Mouse (Mus musculus): ENCODE results near the gene Uprt.

Gene Uprt

DNA sequence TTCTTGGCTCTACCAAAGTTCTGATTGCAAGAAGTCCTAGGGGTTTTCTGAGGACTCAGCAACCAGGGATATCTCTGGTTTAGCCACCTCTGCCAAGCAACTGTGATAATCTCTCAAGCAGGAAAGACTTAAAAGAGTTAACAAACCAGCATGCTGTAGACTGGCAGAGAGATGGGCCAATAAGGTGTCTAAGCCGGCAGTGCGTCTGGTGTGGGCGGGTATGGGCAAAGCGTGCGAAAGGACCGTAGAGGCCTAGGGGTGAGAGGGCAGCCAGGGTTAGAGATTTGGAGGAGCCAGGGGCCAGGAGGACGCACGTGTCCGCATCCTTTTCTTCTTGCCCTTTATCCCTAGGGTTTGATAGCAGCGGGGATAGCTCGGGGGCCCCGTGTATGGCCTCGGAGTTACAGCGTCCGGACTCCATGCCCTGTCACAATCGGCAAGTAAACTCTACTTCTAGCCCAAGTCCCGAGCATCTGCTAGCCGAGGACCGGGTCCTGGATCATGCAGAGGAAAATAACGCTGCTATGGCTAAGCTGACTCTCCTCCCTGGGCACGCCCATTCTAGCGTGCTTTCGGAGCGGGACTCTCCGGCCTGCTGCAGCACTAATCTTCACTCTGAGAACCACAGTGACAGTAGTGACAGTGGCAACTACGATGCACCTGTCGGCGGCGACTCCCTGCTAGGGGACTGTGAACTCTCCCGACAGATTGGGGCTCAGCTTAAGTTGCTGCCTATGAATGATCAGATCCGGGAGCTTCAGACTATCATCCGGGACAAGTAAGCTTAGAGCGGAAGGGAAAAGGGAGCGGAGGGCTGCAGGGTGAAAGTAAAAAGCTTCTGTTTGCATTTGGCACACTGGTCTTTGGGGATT is at the start of gene Uprt:
TSS of gene Uprt (plus strand) at position 247 of the 872 bp plus-strand sequence.
- DNase-seq (ENCODE audit: low spot score in 2 of 2) = peak; percentile 55 to 84

DNA sequence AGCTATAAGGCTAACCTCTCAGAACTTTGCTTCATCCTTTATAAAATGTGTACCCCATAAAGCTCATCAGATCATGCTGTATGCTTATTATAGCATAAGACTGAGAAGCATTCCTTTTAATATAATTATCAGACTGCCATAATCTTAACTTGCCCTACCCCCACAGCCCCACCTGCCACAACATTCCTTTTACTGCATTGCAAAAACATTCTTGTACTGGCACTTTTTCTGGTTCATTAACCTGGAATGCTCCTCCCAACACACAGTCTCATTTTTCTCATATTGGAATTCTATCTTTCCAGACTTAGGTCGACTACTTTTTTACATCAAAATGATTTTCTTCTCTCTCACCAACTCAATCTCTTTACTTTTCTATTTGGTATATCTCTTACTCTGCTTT is 49.2 kb upstream of the Uprt start:
- no peak for DNase-seq (ENCODE audit: low spot score in 2 of 2)

DNA sequence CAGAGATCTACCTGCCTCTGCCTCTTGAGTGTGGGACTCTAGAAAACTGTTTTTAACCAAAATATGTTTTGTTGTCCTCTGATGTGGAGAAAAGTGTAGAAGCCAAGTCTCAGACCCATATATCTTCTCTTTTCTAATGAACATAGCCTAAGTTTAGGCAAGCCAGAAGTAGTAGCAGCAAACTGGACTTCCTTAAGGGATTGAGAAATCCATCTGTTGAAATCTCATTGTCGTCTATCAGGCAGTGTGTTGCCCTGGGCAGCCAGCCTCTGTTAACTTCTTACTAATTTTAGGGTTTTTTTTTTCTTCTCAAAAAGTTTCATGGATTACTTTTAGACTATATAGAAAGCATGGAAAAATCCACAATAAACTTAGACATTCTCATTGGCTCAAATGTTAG is 30.2 kb upstream of the Uprt start:
- no peak for DNase-seq (ENCODE audit: low spot score in 2 of 2)

DNA sequence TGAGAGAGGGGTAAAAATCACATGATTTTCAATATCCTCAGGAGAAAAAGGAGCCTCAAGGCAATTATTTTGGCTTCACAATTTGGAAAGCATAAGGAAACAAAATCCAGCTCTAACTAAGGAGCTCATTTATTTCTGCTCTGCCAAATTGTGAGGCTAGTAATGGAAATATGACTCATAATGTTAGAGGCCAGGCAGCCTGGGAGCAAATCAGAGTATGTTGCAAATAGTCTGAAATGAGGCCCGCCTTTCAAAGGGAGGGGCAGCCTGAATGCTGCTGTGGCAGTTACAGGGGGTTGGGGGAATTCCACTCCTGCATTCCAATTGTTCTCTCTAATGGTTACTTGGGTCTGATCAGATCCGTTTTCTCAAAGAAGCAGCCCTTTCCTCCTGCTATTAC is 20.9 kb upstream of the Uprt start:
- DNase-seq (ENCODE audit: low spot score in 2 of 2) = no peak

DNA sequence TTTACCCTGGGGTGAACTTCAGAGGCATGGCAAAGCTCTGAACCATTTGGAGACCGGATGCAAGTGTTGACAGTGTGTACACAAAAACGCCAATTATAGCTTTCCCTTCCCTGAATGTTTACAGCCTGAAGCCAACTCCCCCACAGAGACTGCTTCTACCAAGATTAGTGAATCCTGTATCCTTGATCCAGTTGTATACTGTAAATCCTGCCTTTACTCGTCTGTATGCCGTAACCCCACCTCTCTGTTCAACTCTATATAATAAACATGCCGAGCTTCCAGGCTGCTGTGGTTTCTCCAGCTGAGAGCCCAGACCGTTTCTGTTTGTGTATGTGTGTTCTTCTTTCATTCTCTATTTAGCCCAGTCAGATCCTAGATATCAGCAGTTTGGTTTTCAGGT is 18.2 kb upstream of the Uprt start:
- DNase-seq (ENCODE audit: low spot score in 2 of 2) = no peak

DNA sequence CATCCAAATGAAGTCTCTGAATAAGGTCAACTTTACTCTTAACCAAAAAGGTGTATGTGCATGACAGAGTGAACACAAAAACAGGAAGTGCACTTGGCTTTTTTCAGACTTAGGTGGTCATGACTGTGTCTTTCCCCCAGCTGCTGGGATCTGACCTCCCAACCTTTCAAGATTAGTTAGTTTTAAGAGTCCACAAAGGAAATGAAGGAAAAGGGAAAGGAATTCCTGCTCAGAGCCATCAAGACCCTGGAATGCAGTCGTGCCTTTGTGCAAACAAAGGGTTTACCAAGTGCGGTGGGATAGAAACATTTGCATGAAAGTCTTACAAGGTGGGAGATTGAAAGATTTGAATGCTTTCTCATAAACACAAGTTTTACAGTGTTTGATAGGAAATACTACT is 4.6 kb upstream of the Uprt start:
- DNase-seq (ENCODE audit: low spot score in 2 of 2) = no peak

DNA sequence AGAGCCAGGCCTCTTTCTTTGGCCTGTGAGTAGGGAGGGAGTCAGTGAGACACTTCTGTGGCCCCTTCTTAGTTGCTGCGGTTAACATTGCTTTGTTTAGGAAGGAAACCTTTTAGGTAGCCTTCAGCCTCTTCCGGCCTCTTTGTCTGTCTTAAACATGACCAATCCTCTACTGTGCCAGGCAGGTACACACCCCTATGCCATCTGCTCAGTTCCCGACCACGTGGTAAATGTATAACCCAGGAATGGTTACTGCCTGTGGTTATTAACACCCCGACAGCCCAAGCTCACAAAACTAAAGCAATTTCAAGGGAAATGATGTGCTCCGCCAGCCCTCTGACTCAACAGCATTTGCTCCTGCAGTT is 808 bp downstream of the Uprt start:
- DNase-seq (ENCODE audit: low spot score in 2 of 2) = no peak

DNA sequence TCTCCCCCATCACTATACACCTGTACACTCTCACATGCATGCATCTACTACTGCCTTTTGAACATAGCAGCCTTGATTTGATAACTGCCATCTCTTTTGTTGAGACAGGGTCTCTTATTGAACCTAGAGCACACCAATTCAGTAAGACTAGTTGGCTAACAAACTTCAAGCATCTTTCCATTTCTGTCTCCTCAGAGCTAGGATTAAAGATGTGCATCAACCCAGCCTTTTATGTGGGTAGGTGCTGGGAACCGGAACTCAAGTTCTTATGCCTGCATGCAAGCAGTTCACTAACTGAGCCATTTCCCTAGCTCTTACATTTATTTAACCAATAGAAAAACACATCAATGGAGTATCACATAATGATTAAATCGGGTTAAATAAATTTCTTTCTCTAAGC is 3.0 kb downstream of the Uprt start:
- DNase-seq (ENCODE audit: low spot score in 2 of 2) = no peak

DNA sequence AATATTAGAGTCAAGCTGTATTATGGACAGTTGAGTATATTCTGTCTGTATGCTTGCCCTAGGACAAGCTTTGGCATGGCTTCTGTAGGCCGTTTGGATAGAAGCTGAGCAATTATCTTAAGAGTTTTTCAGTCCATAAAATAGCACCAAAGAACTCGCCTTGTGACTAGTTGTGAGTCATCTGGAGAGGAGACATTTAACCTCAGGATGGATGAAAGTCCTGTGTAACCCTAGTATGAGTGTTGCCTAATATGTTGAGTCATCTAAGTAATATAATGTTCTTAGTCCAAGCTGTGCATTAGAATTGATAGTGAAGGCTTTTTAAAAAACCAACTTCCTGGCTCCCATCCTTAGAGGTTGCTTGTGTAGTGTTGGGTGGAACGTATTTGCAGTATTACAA is 5.4 kb downstream of the Uprt start:
- DNase-seq (ENCODE audit: low spot score in 2 of 2) = no peak

DNA sequence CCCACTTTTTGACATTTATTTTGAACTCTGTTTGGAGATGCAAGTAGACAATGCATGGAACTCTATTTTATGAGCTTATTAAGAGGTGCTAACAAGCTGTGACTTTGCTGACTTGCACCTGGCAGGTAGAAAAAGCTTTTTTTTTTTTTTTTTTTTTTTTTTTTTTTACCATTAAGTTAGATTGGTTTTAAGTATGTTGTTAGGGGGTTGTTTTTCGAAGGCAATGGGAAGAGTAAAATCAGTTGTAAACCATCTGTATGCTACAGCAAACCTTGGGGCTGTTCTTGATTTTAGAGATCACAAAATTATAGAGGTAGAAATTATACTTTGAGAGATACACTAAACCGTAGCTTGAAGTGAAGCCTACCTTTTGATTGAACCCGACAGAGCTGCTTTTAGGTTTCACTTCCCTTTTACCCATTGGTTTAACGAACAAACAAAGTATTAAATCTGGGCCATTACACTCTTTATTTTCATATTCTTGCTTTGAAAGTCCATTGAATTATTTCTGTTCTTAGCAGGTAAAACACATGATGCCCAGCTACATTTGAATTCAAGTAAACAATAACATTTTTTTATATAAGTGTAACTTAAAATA is 6.4 kb downstream of the Uprt start:
- no peak for DNase-seq (ENCODE audit: low spot score in 2 of 2)

DNA sequence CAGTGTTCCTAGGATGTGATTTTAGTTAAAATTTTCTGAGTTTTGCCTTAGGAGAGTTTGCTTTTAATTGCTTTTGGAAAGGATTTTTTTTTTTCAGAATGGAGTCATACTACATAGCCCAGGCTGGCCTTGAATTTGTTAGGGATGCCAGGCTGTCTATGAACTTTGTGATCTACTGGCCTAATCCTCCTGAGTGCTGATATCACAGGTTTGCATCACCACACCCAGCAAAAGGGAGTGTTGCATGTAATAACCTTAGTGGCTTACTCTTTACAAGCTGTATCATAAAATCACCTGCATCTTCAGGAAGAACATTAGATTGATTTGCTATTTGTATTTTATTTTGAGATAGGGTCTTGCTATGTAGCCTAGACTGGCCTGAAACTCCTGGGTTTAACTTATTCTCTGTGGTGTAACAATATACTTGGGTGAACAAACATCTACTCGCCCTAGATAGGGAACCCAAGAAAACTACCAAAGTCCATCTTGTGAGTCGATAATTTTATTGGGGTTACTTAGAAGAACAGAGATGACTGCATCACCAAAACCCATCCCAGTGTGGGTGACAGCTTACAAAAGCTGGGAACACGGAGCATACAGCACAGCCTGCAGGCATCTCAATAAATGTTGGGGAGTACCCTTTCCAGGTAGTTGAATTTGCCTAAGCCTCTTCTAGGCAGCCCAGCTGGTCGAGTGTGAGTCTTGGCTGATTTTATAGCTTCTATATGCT is 7.2 kb downstream of the Uprt start:
- no peak for DNase-seq (ENCODE audit: low spot score in 2 of 2)

DNA sequence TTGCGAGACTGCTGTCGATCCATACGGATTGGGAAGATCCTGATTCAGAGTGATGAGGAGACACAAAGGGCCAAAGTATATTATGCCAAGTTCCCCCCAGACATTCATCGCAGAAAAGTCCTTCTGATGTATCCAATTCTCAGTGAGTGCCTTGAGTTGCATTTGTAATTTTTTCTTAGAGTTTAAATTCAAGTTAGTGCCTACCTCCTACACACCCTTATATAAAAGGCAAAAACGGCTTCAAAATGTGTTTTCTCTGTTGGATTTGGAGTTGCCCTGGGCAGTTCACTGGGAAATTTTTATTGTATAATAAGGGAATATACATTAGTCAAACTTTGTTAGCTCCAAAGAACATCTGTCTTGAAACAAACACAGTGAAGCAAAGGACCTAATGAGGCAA is 19.1 kb downstream of the Uprt start:
- no peak for DNase-seq (ENCODE audit: low spot score in 2 of 2)

DNA sequence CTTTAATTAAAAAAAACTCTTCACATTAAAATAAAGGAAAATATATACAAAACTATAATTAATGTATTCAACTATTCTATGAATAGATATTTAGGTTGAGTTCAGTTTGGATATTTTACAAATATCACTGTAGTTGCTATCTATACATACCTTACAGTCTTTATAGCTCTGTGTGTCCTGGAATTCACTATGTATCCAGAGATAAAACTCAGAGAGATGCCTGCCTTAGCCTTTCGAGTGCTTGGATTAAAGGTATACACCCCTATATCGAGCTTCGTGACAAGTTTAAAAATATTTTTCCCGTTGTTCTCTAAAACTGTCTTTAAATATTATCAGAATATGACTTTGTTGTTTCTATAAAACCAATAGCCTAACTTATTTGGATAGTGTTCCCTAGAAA is 60.0 kb downstream of the Uprt start:
- DNase-seq (ENCODE audit: low spot score in 2 of 2) = no peak

DNA sequence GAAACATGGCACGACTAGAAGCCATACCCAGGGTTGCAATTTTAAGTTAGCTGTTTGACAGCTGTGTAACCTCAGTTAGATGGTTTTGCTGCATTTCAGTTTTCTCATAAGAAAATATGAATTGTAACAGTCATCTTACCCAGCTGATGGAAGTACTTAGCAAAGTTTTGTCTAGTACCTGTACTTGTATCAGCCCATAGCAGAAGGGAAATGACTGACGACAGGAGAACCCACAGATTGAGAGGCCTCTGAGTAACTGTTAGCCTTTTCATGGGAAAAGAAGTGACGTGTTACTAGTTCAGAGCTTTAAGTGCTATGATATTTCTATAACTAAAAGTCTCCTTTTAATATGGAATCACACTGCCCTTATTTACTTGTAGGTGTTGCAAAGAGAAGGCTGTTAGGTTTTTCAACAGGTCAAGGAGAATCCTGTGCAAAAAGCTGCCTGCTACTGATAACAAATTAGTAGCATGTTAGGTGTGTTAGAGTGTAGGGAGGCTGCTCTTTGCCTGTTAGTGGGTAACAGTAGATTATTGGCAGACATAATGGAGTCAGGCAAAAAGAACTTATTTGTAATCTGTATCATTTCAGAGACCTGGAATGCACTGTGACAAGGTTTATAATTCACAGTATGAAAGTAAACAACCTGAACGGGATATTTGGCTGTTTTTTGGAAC is 61.4 kb downstream of the Uprt start:
- no peak for DNase-seq (ENCODE audit: low spot score in 2 of 2)

DNA sequence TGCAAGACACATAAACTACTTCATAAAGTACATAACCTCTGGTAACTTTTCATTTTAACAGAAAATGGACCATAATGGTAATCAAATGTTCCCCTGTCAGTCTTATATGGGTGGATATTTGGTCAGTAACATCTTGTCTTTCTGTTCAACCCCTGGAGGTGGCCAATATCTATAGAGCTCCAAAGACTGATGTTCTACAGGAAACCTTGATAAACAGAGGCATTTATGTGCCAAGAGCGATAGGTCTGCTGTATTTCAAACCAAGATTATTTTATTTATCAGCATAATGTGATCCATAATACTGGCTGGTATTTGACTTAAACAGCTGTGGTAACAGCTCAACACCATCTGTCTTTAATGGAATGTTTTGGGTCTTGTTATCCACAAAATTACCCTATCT is 62.7 kb downstream of the Uprt start:
- DNase-seq (ENCODE audit: low spot score in 2 of 2) = no peak

All from left cerebral cortex, adult 9 months (tissue).